Mouse (Mus musculus): ENCODE measurements at regions not wholly inside any gene's neighbourhood (a gene's known extent, or its start where the extent isn't known, plus 50 kb on each side); places are given as distances from the start of the nearest gene placed in this dataset.

DNA sequence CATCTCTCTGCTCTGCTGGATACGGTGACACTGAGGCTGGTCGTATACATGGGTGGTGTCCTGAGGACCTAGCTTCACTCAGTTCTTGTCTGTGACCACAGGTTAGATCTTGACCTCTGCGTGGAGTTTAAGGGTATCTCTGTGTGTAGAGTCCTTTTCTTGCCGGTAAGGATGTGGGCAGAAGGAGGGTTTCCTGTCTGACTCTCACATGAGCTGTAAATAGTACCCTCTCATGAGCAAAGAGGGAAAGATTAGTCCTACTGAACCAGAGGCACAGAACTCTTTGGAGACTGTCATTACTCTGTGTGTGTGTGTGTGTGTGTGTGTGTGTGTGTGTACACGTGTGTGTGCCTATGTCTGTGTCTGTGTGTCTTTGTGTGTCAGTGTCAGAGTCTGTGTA is 126.3 kb upstream of the Atxn1 start:
- TF ChIP-seq POLR2A (IDR thresholded peaks at IDR 0.05; ENCODE audit: borderline replicate concordance, extremely low read depth, insufficient read depth, insufficient read length, poor library complexity, severe bottlenecking) (no peak), CTCF (IDR thresholded peaks at IDR 0.05; ENCODE audit: borderline replicate concordance, extremely low read depth, insufficient read depth, insufficient read length) (no peak)
